Mouse (Mus musculus) limb, embryonic 15.5 days (tissue): ENCODE measurements around the gene Fgf15. TPM values are rescaled to one million over a fixed set of nuclear protein-coding genes. Genes with fewer than 3 reads are reported as not detected.
"Not testable (repeated sequence)": the region's sequence is repeated elsewhere in the genome, so short reads cannot be mapped to it uniquely, and the experiment has no call there.

Experiments
- ATAC-seq: fragments of 200-750 bp; cut with Nextera tagmentation; 2 replicates; pipeline ENCODE4 v1.8.0; 2017; ENCODE audit warnings: low read depth, moderate TSS enrichment; ENCODE audit not compliant: insufficient number of reproducible peaks, low FRiP score, low TSS enrichment
- H3K27ac ChIP-seq: fragments of 300-500 bp; sonication (generic); 2 replicates; pipeline ENCODE4 v1.5.1; 2015; ENCODE audit warnings: moderate library complexity, mild to moderate bottlenecking, inconsistent platforms
- H3K27me3 ChIP-seq: fragments of 300-500 bp; sonication (generic); 2 replicates; pipeline ENCODE4 v1.6.1; 2015; ENCODE audit warnings: inconsistent platforms
- H3K36me3 ChIP-seq: fragments of 300-500 bp; sonication (generic); 2 replicates; pipeline ENCODE4 v1.6.1; 2015; ENCODE audit warnings: inconsistent platforms
- H3K4me1 ChIP-seq: fragments of 300-500 bp; sonication (generic); 2 replicates; pipeline ENCODE4 v1.6.1; 2015; ENCODE audit warnings: inconsistent platforms
- H3K4me2 ChIP-seq: fragments of 300-500 bp; sonication (generic); 2 replicates; pipeline ENCODE4 v1.6.1; 2015; ENCODE audit warnings: mild to moderate bottlenecking, inconsistent platforms
- H3K4me3 ChIP-seq: fragments of 300-500 bp; sonication (generic); 2 replicates; pipeline ENCODE4 v1.5.1; 2015; ENCODE audit warnings: mild to moderate bottlenecking, inconsistent platforms
- H3K9ac ChIP-seq: fragments of 300-500 bp; sonication (generic); 2 replicates; pipeline ENCODE4 v1.6.1; 2015; ENCODE audit warnings: inconsistent platforms
- H3K9me3 ChIP-seq: fragments of 300-500 bp; sonication (generic); 2 replicates; pipeline ENCODE4 v1.6.1; 2016; ENCODE audit warnings: inconsistent platforms
- WGBS: fragments of 180-500 bp; shearing (Covaris S2); methylation state at CpG from one replicate; pipeline ENCODE4 v1.1.7; 2015; 5-methylcytosine and 5-hydroxymethylcytosine counted together
- polyA plus RNA-seq: library from polyadenylated mRNA; unstranded; fragments of >200 nt; fragmentation: Nextera tagmentation; extraction: Ambion mirVana; gene quantifications from 2 replicates; pipeline ENCODE4 v1.2.1, GENCODE M21; 2015

Fgf15 gene
- polyA plus RNA-seq, 1 experiment from 2014 or later: not detected

DNA sequence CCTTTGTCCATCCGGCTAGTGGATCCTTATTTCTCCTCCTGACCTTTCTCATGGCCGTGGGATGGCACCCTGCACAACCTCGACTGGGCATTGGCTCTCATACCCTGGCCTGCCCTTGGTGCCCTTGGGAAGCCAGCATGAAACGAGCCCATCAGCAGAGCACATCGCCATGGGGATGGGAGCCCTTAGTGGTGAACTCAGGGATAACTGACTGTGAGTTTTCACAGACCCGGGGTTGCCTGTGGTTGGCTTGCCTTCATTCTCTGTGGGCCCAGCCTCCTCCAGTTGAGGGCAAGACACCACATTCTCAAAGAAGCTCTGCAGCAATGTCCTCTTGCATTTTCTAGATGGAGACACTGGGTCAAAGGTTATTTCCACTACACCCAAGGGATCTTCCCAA lies 4.0 kb upstream of the Fgf15 start:
- H3K9me3 ChIP-seq: no peaks in the 10 kb centered on the region
- H3K27me3 ChIP-seq: peaks cover 40% of the 10 kb centered on the region
- no peak for ATAC-seq
- H3K4me1 ChIP-seq: peaks cover 31% of the 10 kb centered on the region
- no peak overlapping the region for H3K4me2 ChIP-seq
- H3K4me3 ChIP-seq: no peak overlapping the region
- no peaks in the 10 kb centered on the region for H3K36me3 ChIP-seq
- 53% methylated on average over 6 of the region's 6 CpGs for WGBS
- H3K27ac ChIP-seq: no peak overlapping the region
- no peak overlapping the region for H3K9ac ChIP-seq

- no peaks in the 10 kb centered on the region for H3K36me3 ChIP-seq
- H3K4me2 ChIP-seq: no peak overlapping the region
- peaks cover 26% of the 10 kb centered on the region for H3K4me1 ChIP-seq
- ATAC-seq: no peak
- H3K9ac ChIP-seq: no peak overlapping the region
- no peaks in the 10 kb centered on the region for H3K9me3 ChIP-seq
- 3% methylated on average over 5 of the region's 5 CpGs for WGBS
- no peak overlapping the region for H3K27ac ChIP-seq
- H3K4me3 ChIP-seq: no peak overlapping the region
- H3K27me3 ChIP-seq: peaks cover 51% of the 10 kb centered on the region
Observed at GRCm38 (mm10) chr7:144894191-144894590, 2.1 kb upstream of the Fgf15 start.

- Histone ChIP-seq H3K27me3 (peaks cover 53% of the 10 kb centered on the region), H3K36me3 (no peaks in the 10 kb centered on the region), H3K9ac (no peak overlapping the region), H3K9me3 (no peaks in the 10 kb centered on the region), H3K4me1 (peaks cover 26% of the 10 kb centered on the region), H3K4me3 (0 out of 2 replicates have a peak overlapping the region, but pooled peaks have one; percentile 1), H3K4me2 (0 out of 2 replicates have a peak overlapping the region, but pooled peaks have one; percentile 86), H3K27ac (no peak overlapping the region)
- 5% methylated on average over 4 of the region's 4 CpGs for WGBS
- no peak for ATAC-seq
Observed at GRCm38 (mm10) chr7:144894706-144895105, 1.6 kb upstream of the Fgf15 start.

- Histone ChIP-seq H3K27me3 (peaks cover 61% of the 10 kb centered on the region), H3K4me3 (peak overlapping the region; percentile 45), H3K9me3 (no peaks in the 10 kb centered on the region), H3K9ac (0 out of 2 replicates have a peak overlapping the region, but pooled peaks have one; percentile 18), H3K4me1 (peaks cover 26% of the 10 kb centered on the region), H3K27ac (no peak overlapping the region), H3K36me3 (no peaks in the 10 kb centered on the region), H3K4me2 (peak overlapping the region; percentile 86)
- peak; percentile 40; the same call in 1 of the 2 replicates for ATAC-seq
- WGBS: under 1% methylated on average over 37 of the region's 37 CpGs
Observed at GRCm38 (mm10) chr7:144895305-144896111, 823 bp upstream of the Fgf15 start.

- Histone ChIP-seq H3K27me3 (peaks cover 63% of the 10 kb centered on the region), H3K9ac (no peak overlapping the region), H3K27ac (no peak overlapping the region), H3K4me3 (no peak overlapping the region), H3K4me2 (no peak overlapping the region), H3K36me3 (no peaks in the 10 kb centered on the region), H3K4me1 (peaks cover 26% of the 10 kb centered on the region), H3K9me3 (no peaks in the 10 kb centered on the region)
- ATAC-seq: no peak
- WGBS: 56% methylated on average over 6 of the region's 6 CpGs
Observed at GRCm38 (mm10) chr7:144898506-144898905, 2.2 kb downstream of the Fgf15 start.

GRCm38 (mm10) chr7:144905514-144905913 lies 9.2 kb downstream of the Fgf15 start:
- not testable (repeated sequence) for ATAC-seq, H3K4me1 ChIP-seq, H3K4me2 ChIP-seq, H3K27ac ChIP-seq, H3K9ac ChIP-seq, H3K9me3 ChIP-seq, H3K36me3 ChIP-seq, H3K4me3 ChIP-seq
- peaks cover 16% of the 10 kb centered on the region; the same call in 1 of the 2 replicates for H3K27me3 ChIP-seq
- 92% methylated on average over 3 of the region's 3 CpGs for WGBS

DNA sequence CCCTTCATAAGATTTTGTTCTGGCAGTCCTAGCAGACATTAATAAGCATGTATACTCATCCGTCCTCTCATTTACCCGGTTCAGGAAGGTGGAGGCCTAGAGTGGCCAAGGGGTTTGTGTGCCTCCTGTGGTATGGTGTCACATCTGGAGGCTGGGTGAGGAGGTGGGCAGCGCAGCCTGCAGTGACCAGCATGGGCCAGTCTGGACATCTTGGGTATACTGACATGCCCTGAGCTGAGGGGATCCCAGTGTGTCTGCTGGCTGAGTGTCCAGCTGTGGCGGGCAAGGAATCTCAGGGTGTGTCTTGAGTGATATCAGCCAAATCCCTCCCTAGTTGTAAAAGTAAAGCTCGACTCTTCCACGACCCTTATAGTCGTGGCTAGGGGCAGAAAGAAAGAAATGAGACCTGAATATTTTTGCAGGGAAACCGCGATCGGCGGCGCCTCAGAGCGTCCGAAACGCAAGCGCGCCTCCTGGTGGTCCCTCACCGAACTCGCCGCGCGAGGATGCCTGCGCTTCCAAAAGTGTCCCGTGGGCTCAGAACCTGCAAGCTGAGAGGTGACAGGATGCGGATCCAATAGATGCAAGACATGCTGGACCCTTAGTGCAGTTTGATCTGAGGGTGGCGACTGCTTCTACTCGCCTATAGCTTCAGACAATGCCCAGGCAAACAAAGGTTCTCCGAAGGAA lies 10.5 kb downstream of the Fgf15 start:
- Histone ChIP-seq H3K27me3 (peaks cover 14% of the 10 kb centered on the region; the same call in 1 of the 2 replicates), H3K4me3 (0 out of 2 replicates have a peak overlapping the region, but pooled peaks have one; percentile 2), H3K9me3 (no peaks in the 10 kb centered on the region), H3K4me2 (peak overlapping the region; percentile 34), H3K36me3 (no peaks in the 10 kb centered on the region), H3K9ac (no peak overlapping the region), H3K27ac (no peak overlapping the region), H3K4me1 (peaks cover 8% of the 10 kb centered on the region)
- WGBS: 10% methylated on average over 28 of the region's 28 CpGs
- ATAC-seq: peak; percentile 20; the same call in 1 of the 2 replicates

GRCm38 (mm10) chr7:144907793-144908192 lies 11.5 kb downstream of the Fgf15 start:
- Histone ChIP-seq H3K27me3 (peaks cover 14% of the 10 kb centered on the region; the same call in 1 of the 2 replicates), H3K4me2 (no peak overlapping the region), H3K27ac (no peak overlapping the region), H3K4me3 (no peak overlapping the region), H3K9ac (no peak overlapping the region), H3K36me3 (no peaks in the 10 kb centered on the region), H3K4me1 (peaks cover 8% of the 10 kb centered on the region), H3K9me3 (no peaks in the 10 kb centered on the region)
- ATAC-seq: no peak
- WGBS: 12% methylated on average over 8 of the region's 8 CpGs

- Histone ChIP-seq H3K9ac (no peak overlapping the region), H3K4me3 (no peak overlapping the region), H3K36me3 (no peaks in the 10 kb centered on the region), H3K4me1 (peaks cover 8% of the 10 kb centered on the region), H3K27me3 (peaks cover 14% of the 10 kb centered on the region; the same call in 1 of the 2 replicates), H3K27ac (no peak overlapping the region), H3K4me2 (no peak overlapping the region), H3K9me3 (no peaks in the 10 kb centered on the region)
- ATAC-seq: no peak
- WGBS: 34% methylated on average over 7 of the region's 7 CpGs
Observed at GRCm38 (mm10) chr7:144908705-144909104, 12.4 kb downstream of the Fgf15 start.

- no peak for ATAC-seq
- no peak overlapping the region for H3K4me2 ChIP-seq
- WGBS: 76% methylated on average over 1 of the region's 1 CpGs
- H3K4me1 ChIP-seq: peaks cover 17% of the 10 kb centered on the region
- no peaks in the 10 kb centered on the region for H3K36me3 ChIP-seq
- no peak overlapping the region for H3K4me3 ChIP-seq
- no peaks in the 10 kb centered on the region for H3K9me3 ChIP-seq
- H3K27ac ChIP-seq: no peak overlapping the region
- H3K9ac ChIP-seq: no peak overlapping the region
- peaks cover 14% of the 10 kb centered on the region; the same call in 1 of the 2 replicates for H3K27me3 ChIP-seq
Observed at GRCm38 (mm10) chr7:144911121-144911520, 14.8 kb downstream of the Fgf15 start.

DNA sequence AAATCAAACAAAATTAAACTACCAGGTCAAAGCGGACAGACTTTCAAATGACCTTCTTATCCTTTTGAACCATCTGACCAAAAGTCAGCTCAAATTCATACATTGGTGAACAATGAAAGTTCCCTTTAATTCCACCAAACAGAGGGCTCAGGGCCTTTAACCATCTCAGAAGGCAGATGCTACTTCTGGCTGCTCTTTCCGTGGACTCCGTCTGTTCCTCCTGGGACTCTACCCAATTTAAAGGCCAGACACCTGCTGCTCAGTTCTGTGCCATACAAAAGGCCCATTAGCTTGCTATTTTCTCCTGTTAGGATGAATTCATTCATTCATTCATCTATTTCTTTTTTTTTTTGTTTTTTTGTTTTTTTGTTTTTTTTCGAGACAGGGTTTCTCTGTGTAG lies 16.6 kb downstream of the Fgf15 start:
- WGBS: 79% methylated on average over 4 of the region's 4 CpGs
- peaks cover 13% of the 10 kb centered on the region for H3K36me3 ChIP-seq

More for the DNA sequence above, 16.6 kb downstream of the Fgf15 start:
- ATAC-seq: no peak
- no peak overlapping the region for H3K27ac ChIP-seq
- no peaks in the 10 kb centered on the region for H3K9me3 ChIP-seq
- no peak overlapping the region for H3K4me3 ChIP-seq
- no peak overlapping the region for H3K4me2 ChIP-seq
- H3K9ac ChIP-seq: no peak overlapping the region
- H3K27me3 ChIP-seq: peaks cover 8% of the 10 kb centered on the region; the same call in 1 of the 2 replicates
- H3K4me1 ChIP-seq: peaks cover 13% of the 10 kb centered on the region
